In genomic region chr17:30389686-30390085, GRCm38 (mm10) we compare ENCODE assay signal across 11 mouse cellular contexts.
DNase-seq lines count a peak whose midpoint lies in the region; ATAC-seq and TF ChIP-seq lines count a peak whose summit lies in the region.
"Had no signal": no experiment of that assay in that cellular context is flagged by ENCODE, and none has a peak within 500 bp of the region (broad histone marks: within the 10 kb centered on the region; RNA-seq: fewer than 3 reads in every experiment).

No protein-coding gene starts in this region.

- H3K9ac ChIP-seq in forebrain, embryonic 14.5 days (ENCODE audit: low read length), result no peak overlapping the region

- TF ChIP-seq CTCF in thymus, adult 2 months (IDR thresholded peaks at IDR 0.05; ENCODE audit: borderline replicate concordance, control insufficient read depth, extremely low read depth, insufficient read depth, low read length, poor library complexity), result no peak

- ATAC-seq in forebrain, embryonic 14.5 days, result no peak
- ATAC-seq: inflammation-experienced regulatory T-cells, adult 6 months had no signal

- H3K27ac ChIP-seq in thymus, adult 2 months (ENCODE audit: control insufficient read depth, insufficient read depth, low read length), result no peak overlapping the region
- H3K27ac ChIP-seq in forebrain, embryonic 14.5 days (ENCODE audit: low read depth, low read length), result no peak overlapping the region

- no peak for TF ChIP-seq POLR2A in thymus, adult 2 months (IDR thresholded peaks at IDR 0.05; ENCODE audit: control insufficient read depth, extremely low read depth, insufficient read depth, low read length, poor library complexity)

- no peaks in the 10 kb centered on the region for H3K4me1 ChIP-seq in thymus, adult 2 months (replicated peaks; ENCODE audit: control insufficient read depth, insufficient read depth, low read length)
- H3K4me1 ChIP-seq in forebrain, embryonic 14.5 days (ENCODE audit: control insufficient read depth, insufficient read depth, low read length), result peaks cover 7% of the 10 kb centered on the region

- peak; percentile 30 for DNase-seq in adrenal gland, postnatal 14 days
- no peak for DNase-seq in adrenal gland, postnatal 25 days
- peak; percentile 21 for DNase-seq in thymus, adult 2 months
- DNase-seq in thymus, adult 18-20 months, result no peak
- peak; percentile 75 for DNase-seq in kidney, adult 9 months
- peak; percentile 28 for DNase-seq in yolk sac, embryonic 10.5 days (ENCODE audit: low spot score)
- DNase-seq in forebrain, embryonic 14.5 days (ENCODE audit: low spot score), result no peak
- DNase-seq in cerebellum, postnatal 4 days (ENCODE audit: low spot score in 2 of 2), result no peak
- DNase-seq: gastrocnemius, postnatal 14 days; liver had no signal

- H3K4me2 ChIP-seq in forebrain, embryonic 14.5 days (ENCODE audit: low read length), result no peak overlapping the region

- no peak overlapping the region for H3K4me3 ChIP-seq in thymus, adult 2 months (ENCODE audit: control insufficient read depth, insufficient read depth, low read length)
- H3K4me3 ChIP-seq in forebrain, embryonic 14.5 days (ENCODE audit: low read depth, low read length), result no peak overlapping the region

- H3K27me3 ChIP-seq in thymus, adult 2 months (ENCODE audit: control insufficient read depth, insufficient read depth, low read length), result no peaks in the 10 kb centered on the region
- no peaks in the 10 kb centered on the region for H3K27me3 ChIP-seq in forebrain, embryonic 14.5 days (replicated peaks; ENCODE audit: control insufficient read depth, insufficient read depth, low read length)

- H3K9me3 ChIP-seq in forebrain, embryonic 14.5 days (replicated peaks; ENCODE audit: control insufficient read depth, low read length), result no peaks in the 10 kb centered on the region

- H3K36me3 ChIP-seq in thymus, adult 2 months (ENCODE audit: control insufficient read depth, insufficient read depth, low read length), result no peaks in the 10 kb centered on the region
- no peaks in the 10 kb centered on the region for H3K36me3 ChIP-seq in forebrain, embryonic 14.5 days (ENCODE audit: control insufficient read depth, insufficient read depth, low read length)

Comparison
In these comparisons a context has a peak if more than half of its experiments do, and no peak if none do; other contexts are left out.
1. DNase-seq: peak in adrenal gland, postnatal 14 days (single experiment), thymus, adult 2 months (single experiment), kidney, adult 9 months (single experiment) and yolk sac, embryonic 10.5 days (single experiment); none in adrenal gland, postnatal 25 days (single experiment), thymus, adult 18-20 months (0 of 2), forebrain, embryonic 14.5 days (single experiment) and cerebellum, postnatal 4 days (0 of 2).